Mouse (Mus musculus) kidney, adult 8-10 months (tissue): ENCODE measurements around the gene Kcnk10.

ENCODE experiments used
- DNase-seq, 2 experiments: peaks; one replicate each; pipeline ENCODE4 v3.0.0; 2022

The Kcnk10 gene

DNA sequence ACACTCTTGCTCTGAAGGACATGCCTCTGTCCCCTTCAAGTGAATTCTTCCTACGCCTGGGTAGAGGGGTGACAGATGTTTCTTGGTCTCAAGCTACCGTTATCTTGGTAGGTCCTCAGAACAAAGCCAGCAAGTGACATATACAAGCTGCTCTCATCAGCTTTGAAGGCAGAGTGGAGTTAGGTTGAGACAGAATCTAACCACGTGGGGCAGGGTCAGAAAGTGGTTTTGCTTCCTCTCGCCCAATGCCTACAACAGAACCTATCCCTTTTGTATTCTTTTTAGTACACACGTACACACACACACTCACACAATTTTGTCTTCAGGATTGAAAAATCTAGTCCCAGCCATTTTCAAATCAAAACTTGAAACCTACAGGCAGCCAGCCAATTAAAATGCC is 186.8 kb downstream of the Kcnk10 start:
- DNase-seq, result no peak

- DNase-seq, result no peak
These were observed 188.5 kb downstream of the Kcnk10 start for GRCm38 (mm10) chr12:98389618-98390017.
